8 mouse cellular contexts compared by ENCODE assay signal in genomic region chr5:134965852-134966821, GRCm38 (mm10). TPM values are rescaled to one million over a fixed set of nuclear protein-coding genes. Genes with fewer than 3 reads are reported as not detected.
DNase-seq lines count a peak whose midpoint lies in the region; ATAC-seq lines count a peak whose summit lies in the region.

No protein-coding gene starts in this region.

- DNase-seq in A20 (ENCODE audit: low read depth, low spot score) (peak; percentile 86), MN1 (ENCODE audit: low spot score) (peak; percentile 70)
- DNase-seq in cerebellum, postnatal 36 days: peak; percentile 35 to 42
- DNase-seq in gastrocnemius, postnatal 25 days: peak; percentile 24
- DNase-seq in kidney, adult 18-20 months: peak; percentile 50
- peak; percentile 75 for DNase-seq in thymus, postnatal 14 days

- WGBS in liver, embryonic 12.5 days (ENCODE audit: insufficient replicate concordance): 5% methylated on average over 32 of the region's 33 CpGs

- peaks cover 20% of the 10 kb centered on the region; the same call in 1 of the 2 replicates for H3K27me3 ChIP-seq in liver, embryonic 12.5 days (replicated peaks)

- peak; percentile 81 for ATAC-seq in liver, embryonic 12.5 days
- ATAC-seq in monocyte, adult 5-6 weeks (replicated peaks; ENCODE audit: insufficient number of reproducible peaks, low FRiP score, low TSS enrichment, poor library complexity, severe bottlenecking): peak; percentile 42; the same call in 1 of the 2 replicates

- peak overlapping the region; percentile 51 for H3K9ac ChIP-seq in liver, embryonic 12.5 days

- H3K4me2 ChIP-seq in liver, embryonic 12.5 days: peak overlapping the region; percentile 76

- peak overlapping the region; percentile 22; the same call in 1 of the 2 replicates for H3K27ac ChIP-seq in liver, embryonic 12.5 days

- H3K4me1 ChIP-seq in liver, embryonic 12.5 days: peaks cover 9% of the 10 kb centered on the region

- H3K9me3 ChIP-seq in liver, embryonic 12.5 days (replicated peaks): no peaks in the 10 kb centered on the region

- peak overlapping the region; percentile 49 for H3K4me3 ChIP-seq in liver, embryonic 12.5 days

- no peaks in the 10 kb centered on the region for H3K36me3 ChIP-seq in liver, embryonic 12.5 days

RNA-seq across cellular contexts. Expression of gene Cldn4, which starts 19.4 kb away (rescaled TPM):
- total RNA-seq in gastrocnemius, postnatal 25 days (2021): not detected
- 0.28 and 0.49 TPM in 2 replicates for polyA plus RNA-seq in liver, embryonic 12.5 days (2016; fragmentation: Nextera tagmentation; extraction: Ambion mirVana)
- not detected in 3 replicates for total RNA-seq in monocyte, adult 5-6 weeks (2017)

RNA-seq across cellular contexts. Expression of gene Cldn3, which starts 19.9 kb away (rescaled TPM):
- total RNA-seq in gastrocnemius, postnatal 25 days (2021): under 1 TPM in 1 of 2 experiments, not detected in 1; 0.21 TPM
- 0.55 and 0.57 TPM in 2 replicates for polyA plus RNA-seq in liver, embryonic 12.5 days (2016; fragmentation: Nextera tagmentation; extraction: Ambion mirVana)
- not detected in 3 replicates for total RNA-seq in monocyte, adult 5-6 weeks (2017)

RNA-seq across cellular contexts. Expression of gene Mettl27, which starts 34.0 kb away (rescaled TPM):
- total RNA-seq in gastrocnemius, postnatal 25 days (2021): 1 to 10 TPM; 4.0 to 5.2 TPM
- polyA plus RNA-seq in liver, embryonic 12.5 days (2016; fragmentation: Nextera tagmentation; extraction: Ambion mirVana): 8.5 and 9.8 TPM in 2 replicates
- total RNA-seq in monocyte, adult 5-6 weeks (2017): 1.3 to 1.6 TPM in 2 of 3 replicates, not detected in the other

RNA-seq across cellular contexts. Expression of gene Abhd11, which starts 42.8 kb away (rescaled TPM):
- total RNA-seq in gastrocnemius, postnatal 25 days (2021): 10 to 100 TPM; 57.1 to 58.5 TPM
- 39.1 and 45.3 TPM in 2 replicates for polyA plus RNA-seq in liver, embryonic 12.5 days (2016; fragmentation: Nextera tagmentation; extraction: Ambion mirVana)
- total RNA-seq in monocyte, adult 5-6 weeks (2017): 13.0 to 27.0 TPM (median 24.1 TPM) in 3 replicates

RNA-seq across cellular contexts. Expression of gene Cldn13, which starts 50.8 kb away (rescaled TPM):
- total RNA-seq in gastrocnemius, postnatal 25 days (2021): not detected
- polyA plus RNA-seq in liver, embryonic 12.5 days (2016; fragmentation: Nextera tagmentation; extraction: Ambion mirVana): 208 TPM in 2 replicates
- total RNA-seq in monocyte, adult 5-6 weeks (2017): not detected in 3 replicates

Comparison
In these comparisons a context has a peak if more than half of its experiments do, and no peak if none do; other contexts are left out.
1. Peak in every context shown above with its lines: DNase-seq, ATAC-seq, H3K4me3 ChIP-seq and H3K27ac ChIP-seq.
2. DNase-seq: peak in every context shown above with its lines; median percentile 86 in A20; 75 in thymus, postnatal 14 days; 70 in MN1; 50 in kidney, adult 18-20 months; 38 in cerebellum, postnatal 36 days; 24 in gastrocnemius, postnatal 25 days.